Mouse (Mus musculus) gastrocnemius, adult 2 months (tissue): Measurements from ENCODE around the gene Ptprg. TPM values are rescaled to one million over a fixed set of nuclear protein-coding genes. Genes with fewer than 3 reads are reported as not detected.

Experiments
- DNase-seq: peaks from one replicate; pipeline ENCODE4 v3.0.0; 2022
- H3K27ac ChIP-seq: fragments of 200-600 bp; 2 replicates; pipeline ENCODE4 v1.8.1; 2022; ENCODE audit warnings: mild to moderate bottlenecking
- H3K4me3 ChIP-seq: fragments of 200-600 bp; 2 replicates; pipeline ENCODE4 v1.8.1; 2022; ENCODE audit warnings: mild to moderate bottlenecking, moderate library complexity
- CTCF ChIP-seq: fragments of 200-600 bp; IDR thresholded peaks from 2 replicates; pipeline ENCODE4 v1.8.1; 2022; ENCODE audit warnings: antibody characterized with exemption, mild to moderate bottlenecking, moderate library complexity
- intact Hi-C: fragments of 180-260 bp; cut with DNase I; formaldehyde crosslinking; loops from one replicate; pipeline ENCODE4 v1.15.1; 2025
- total RNA-seq, 2 experiments: library from RNA; stranded (reverse); gene quantifications; 2 replicates each; pipeline ENCODE4 v1.2.3; 2021

Ptprg gene
- total RNA-seq, 2 experiments from 2014 or later, result 26.3 to 32.5 TPM

- TF ChIP-seq CTCF, result no peak
- Histone ChIP-seq H3K4me3 (peak overlapping the region; percentile 79), H3K27ac (peak overlapping the region; percentile 93)
- intact Hi-C loops, result loop anchor here (2.0 to 10.0 kb wide), 3 partner anchors 87 to 586 kb away; partner anchors contain the start of gene Fhit
- peak; percentile 44 for DNase-seq
Observed at GRCm38 (mm10) chr14:11555061-11555501, 1.7 kb downstream of the Ptprg start.

GRCm38 (mm10) chr14:11555521-11556355 is 2.4 kb downstream of the Ptprg start:
- Histone ChIP-seq H3K4me3 (peak overlapping the region; percentile 79), H3K27ac (peak overlapping the region; percentile 93)
- DNase-seq, result no peak
- intact Hi-C loops, result loop anchor here (2.0 to 10.0 kb wide), 3 partner anchors 87 to 585 kb away; partner anchors contain the start of gene Fhit
- no peak for TF ChIP-seq CTCF

- DNase-seq, result peak; percentile 76
- intact Hi-C loops, result loop anchor here (5.0 to 10.0 kb wide), 2 partner anchors 86 to 392 kb away; partner anchors contain the start of gene Fhit
- Histone ChIP-seq H3K27ac (peak overlapping the region; percentile 93), H3K4me3 (peak overlapping the region; percentile 79)
- TF ChIP-seq CTCF, result peak; percentile 87; the same call in 1 of the 2 replicates
Observed at GRCm38 (mm10) chr14:11556356-11557130, 3.2 kb downstream of the Ptprg start.

GRCm38 (mm10) chr14:11558496-11558895 is 5.2 kb downstream of the Ptprg start:
- intact Hi-C loops, result loop anchor here (5.0 to 10.0 kb wide), 2 partner anchors 84 to 394 kb away; partner anchors contain the start of gene Fhit
- H3K4me3 ChIP-seq, result no peak overlapping the region
- no peak for DNase-seq
- no peak overlapping the region for H3K27ac ChIP-seq
- no peak for TF ChIP-seq CTCF

- TF ChIP-seq CTCF, result no peak
- intact Hi-C loops, result no loop called here
- Histone ChIP-seq H3K27ac (no peak overlapping the region), H3K4me3 (no peak overlapping the region)
- DNase-seq, result no peak
Observed at GRCm38 (mm10) chr14:11560641-11561232, 7.4 kb downstream of the Ptprg start.

GRCm38 (mm10) chr14:11561397-11561796 is 8.1 kb downstream of the Ptprg start:
- TF ChIP-seq CTCF, result no peak
- intact Hi-C loops, result no loop called here
- Histone ChIP-seq H3K4me3 (no peak overlapping the region), H3K27ac (peak overlapping the region; percentile 5; the same call in 1 of the 2 replicates)
- no peak for DNase-seq

GRCm38 (mm10) chr14:11562870-11563269 is 9.5 kb downstream of the Ptprg start:
- TF ChIP-seq CTCF, result no peak
- H3K4me3 ChIP-seq, result no peak overlapping the region
- no peak overlapping the region for H3K27ac ChIP-seq
- no peak for DNase-seq
- intact Hi-C loops, result no loop called here

- no peak overlapping the region for H3K4me3 ChIP-seq
- DNase-seq, result no peak
- TF ChIP-seq CTCF, result no peak
- intact Hi-C loops, result no loop called here
- H3K27ac ChIP-seq, result no peak overlapping the region
Observed at GRCm38 (mm10) chr14:11563656-11564055, 10.3 kb downstream of the Ptprg start.

- DNase-seq, result no peak
- no peak for TF ChIP-seq CTCF
- intact Hi-C loops, result no loop called here
- Histone ChIP-seq H3K4me3 (no peak overlapping the region), H3K27ac (no peak overlapping the region)
Observed at GRCm38 (mm10) chr14:11564456-11564855, 11.1 kb downstream of the Ptprg start.

- intact Hi-C loops, result no loop called here
Observed at GRCm38 (mm10) chr14:11565283-11565682, 12.0 kb downstream of the Ptprg start.

GRCm38 (mm10) chr14:11569734-11570133 is 16.4 kb downstream of the Ptprg start:
- no peak overlapping the region for H3K27ac ChIP-seq
- no peak for DNase-seq
- intact Hi-C loops, result no loop called here
- no peak for TF ChIP-seq CTCF
- H3K4me3 ChIP-seq, result no peak overlapping the region

More at GRCm38 (mm10) chr14:11565283-11565682, 12.0 kb downstream of the Ptprg start:
- no peak for DNase-seq
- Histone ChIP-seq H3K27ac (no peak overlapping the region), H3K4me3 (no peak overlapping the region)
- peak; percentile 28; the same call in 1 of the 2 replicates for TF ChIP-seq CTCF

GRCm38 (mm10) chr14:11571766-11572394 is 18.5 kb downstream of the Ptprg start:
- no peak for TF ChIP-seq CTCF
- intact Hi-C loops, result no loop called here
- no peak overlapping the region for H3K4me3 ChIP-seq
- H3K27ac ChIP-seq, result peak overlapping the region; percentile 17
- DNase-seq, result no peak
